Mouse (Mus musculus) G1E (cell line): ENCODE measurements around the gene Ccdc62.

Experiments
- CTCF ChIP-seq: IDR thresholded peaks from 2 replicates; pipeline ENCODE4 v1.5.1; 2012; ENCODE audit warnings: low read depth, low read length, inconsistent platforms, mixed read lengths
- GATA1 ChIP-seq: IDR thresholded peaks from 2 replicates; pipeline ENCODE4 v1.6.1; 2012; ENCODE audit warnings: borderline replicate concordance, low read length, inconsistent platforms, mixed read lengths
- GATA2 ChIP-seq: IDR thresholded peaks from 2 replicates; pipeline ENCODE4 v1.6.1; 2012; ENCODE audit warnings: low read depth, low read length, inconsistent platforms, borderline replicate concordance

DNA sequence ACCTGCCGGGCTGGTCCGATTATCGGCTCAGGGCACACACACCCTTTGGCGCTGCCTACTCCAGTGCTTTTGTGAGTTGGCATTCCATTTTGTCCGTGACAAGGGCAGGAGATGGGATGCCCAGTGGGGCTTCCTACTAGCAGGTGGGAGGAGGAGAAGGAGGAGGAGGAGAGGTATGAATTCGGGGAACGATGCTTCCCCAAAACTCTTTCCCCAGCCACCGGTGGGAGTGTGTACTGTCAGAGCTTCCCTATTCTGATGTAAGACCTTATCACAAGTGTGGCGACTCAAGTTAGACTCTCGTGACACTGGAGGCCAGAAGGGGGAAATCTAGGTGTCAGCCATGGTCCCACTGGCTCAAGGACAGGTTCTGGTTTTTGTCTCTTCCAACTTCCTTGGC lies 46.1 kb upstream of the Ccdc62 start:
- no peak for TF ChIP-seq CTCF
- no peak for TF ChIP-seq GATA1
- TF ChIP-seq GATA2 = no peak
